Mouse (Mus musculus): ENCODE data around the gene Emg1. TPM values are rescaled to one million over a fixed set of nuclear protein-coding genes. Genes with fewer than 3 reads are reported as not detected.

Emg1 gene
- polyA plus RNA-seq, 1 experiment from 2014 or later: 105 TPM

DNA sequence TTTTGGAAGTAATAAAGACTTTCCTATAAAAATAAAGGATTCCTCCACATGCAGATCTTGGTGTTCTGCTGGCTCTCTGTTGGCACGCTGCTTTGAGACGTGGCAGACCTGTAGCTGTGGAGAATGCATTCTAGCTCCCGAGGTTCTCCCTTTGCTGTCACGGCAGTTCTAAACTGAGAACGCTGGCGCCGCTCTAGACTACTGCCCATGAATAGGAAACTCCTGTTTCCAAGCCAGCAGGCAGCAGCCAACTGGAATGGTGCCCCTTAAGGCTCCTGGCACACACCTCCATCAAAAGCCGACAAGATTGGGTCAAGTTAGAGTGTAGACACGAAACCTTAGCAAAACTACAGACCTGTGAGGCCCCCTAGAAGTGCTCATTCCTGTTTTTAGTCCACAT is 38.4 kb downstream of the Emg1 start:
- Histone ChIP-seq H3K9ac (no peak overlapping the region), H3K27me3 (replicated peaks) (no peaks in the 10 kb centered on the region), H3K4me1 (replicated peaks) (peaks cover 8% of the 10 kb centered on the region), H3K4me2 (no peak overlapping the region), H3K36me3 (peaks cover 15% of the 10 kb centered on the region), H3K9me3 (replicated peaks) (peaks cover 4% of the 10 kb centered on the region; the same call in 1 of the 2 replicates), H3K27ac (ENCODE audit: poor library complexity, severe bottlenecking) (no peak overlapping the region), H3K4me3 (no peak overlapping the region)
- 93% methylated on average over 9 of the region's 9 CpGs for WGBS
- ATAC-seq (ENCODE audit: insufficient number of reproducible peaks, low FRiP score): no peak

DNA sequence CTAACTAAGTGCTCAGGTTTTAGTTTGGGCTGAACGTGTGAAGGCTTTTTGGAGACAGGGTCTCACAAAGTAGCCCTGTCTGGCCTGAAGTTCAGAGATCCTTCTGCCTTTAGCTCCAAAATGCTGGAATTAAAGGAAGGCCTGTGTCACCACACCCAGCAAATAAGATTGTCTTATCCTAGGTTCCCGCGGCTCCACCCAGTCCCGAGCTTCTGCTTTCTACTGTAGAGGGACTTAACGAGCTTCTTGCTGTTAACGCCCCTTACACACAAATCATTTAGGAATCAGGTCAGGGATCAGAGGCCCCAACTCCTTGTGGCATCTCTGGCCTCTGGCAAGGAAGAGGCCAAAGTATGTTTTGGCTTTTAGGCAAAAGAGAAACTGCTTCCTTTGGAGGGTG is 39.9 kb downstream of the Emg1 start:
- Histone ChIP-seq H3K4me3 (no peak overlapping the region), H3K4me2 (no peak overlapping the region), H3K27me3 (replicated peaks) (no peaks in the 10 kb centered on the region), H3K9ac (no peak overlapping the region), H3K9me3 (replicated peaks) (peaks cover 4% of the 10 kb centered on the region; the same call in 1 of the 2 replicates), H3K36me3 (peaks cover 15% of the 10 kb centered on the region), H3K4me1 (replicated peaks) (peaks cover 8% of the 10 kb centered on the region), H3K27ac (ENCODE audit: poor library complexity, severe bottlenecking) (no peak overlapping the region)
- ATAC-seq (ENCODE audit: insufficient number of reproducible peaks, low FRiP score): no peak
- WGBS: 49% methylated on average over 6 of the region's 6 CpGs

DNA sequence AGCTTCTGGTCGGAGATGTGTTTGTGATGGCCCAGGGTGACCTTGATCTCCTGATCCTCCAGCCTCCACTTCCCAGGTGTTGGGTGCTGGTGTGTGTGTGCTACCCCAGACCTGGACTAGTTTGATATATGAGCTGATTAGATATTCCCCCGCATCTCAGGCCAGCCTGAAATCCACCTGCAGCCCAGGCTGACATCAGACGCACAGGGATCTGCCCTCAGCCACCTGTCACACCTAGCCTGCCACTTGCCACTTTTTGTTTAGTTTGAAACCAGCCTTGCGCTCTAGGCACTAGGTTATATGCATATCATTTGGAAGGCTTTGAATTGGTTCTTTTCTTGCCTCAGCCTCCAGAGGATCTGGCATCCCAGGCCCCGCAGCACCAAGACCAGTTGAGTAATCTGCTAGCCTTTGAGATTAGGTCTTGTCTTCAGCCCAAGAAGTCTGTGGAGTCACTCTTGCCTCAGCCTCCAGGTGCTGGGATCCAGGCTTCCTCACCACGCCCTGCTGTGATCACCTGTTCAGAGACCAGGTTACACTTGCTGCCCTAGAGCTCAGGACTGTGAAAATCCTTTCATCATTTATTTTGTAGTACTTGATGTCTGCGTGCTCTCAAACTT is 41.6 kb downstream of the Emg1 start:
- no peak for ATAC-seq (ENCODE audit: insufficient number of reproducible peaks, low FRiP score)
- no peaks in the 10 kb centered on the region for H3K27me3 ChIP-seq (replicated peaks)
- H3K9ac ChIP-seq: no peak overlapping the region
- 84% methylated on average over 7 of the region's 7 CpGs for WGBS
- H3K9me3 ChIP-seq (replicated peaks): peaks cover 4% of the 10 kb centered on the region; the same call in 1 of the 2 replicates
- H3K4me1 ChIP-seq (replicated peaks): peaks cover 8% of the 10 kb centered on the region
- H3K27ac ChIP-seq (ENCODE audit: poor library complexity, severe bottlenecking): no peak overlapping the region
- no peak overlapping the region for H3K4me2 ChIP-seq
- no peak overlapping the region for H3K4me3 ChIP-seq
- peaks cover 12% of the 10 kb centered on the region for H3K36me3 ChIP-seq

DNA sequence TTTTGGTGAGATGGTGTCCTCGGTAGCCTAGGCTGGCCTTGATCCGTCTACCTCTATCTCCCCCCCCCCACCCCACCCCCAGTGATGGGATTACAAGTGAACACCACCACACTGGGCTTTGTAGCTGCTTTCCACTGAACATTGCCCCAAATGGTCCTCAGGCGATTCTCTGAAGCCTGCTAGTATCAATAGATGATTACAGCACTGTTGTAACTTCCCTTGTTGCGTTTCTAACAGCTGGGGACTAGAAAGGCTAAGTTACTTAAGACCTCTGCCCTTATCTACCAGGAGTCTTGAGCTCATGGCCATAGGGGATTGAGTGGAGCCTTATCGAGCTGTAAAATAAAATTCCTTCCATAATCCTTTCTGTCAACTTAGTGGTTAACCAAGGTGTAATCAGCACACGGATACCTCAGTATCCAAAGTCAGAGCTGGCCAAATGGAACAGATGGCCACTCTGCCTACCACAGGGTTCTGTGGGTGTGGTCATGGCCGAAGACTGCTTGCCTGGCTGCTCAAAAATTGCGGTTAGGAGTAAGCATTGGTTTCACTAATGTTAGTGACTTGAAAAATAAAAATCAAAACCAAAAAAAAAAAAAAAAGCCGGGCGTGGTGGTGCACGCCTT is 42.6 kb downstream of the Emg1 start:
- no peak for ATAC-seq (ENCODE audit: insufficient number of reproducible peaks, low FRiP score)
- Histone ChIP-seq H3K4me1 (replicated peaks) (peaks cover 8% of the 10 kb centered on the region), H3K36me3 (peaks cover 5% of the 10 kb centered on the region), H3K9me3 (replicated peaks) (0 out of 2 replicates have a peak, but pooled peaks cover 4% of the 10 kb centered on the region), H3K27me3 (replicated peaks) (no peaks in the 10 kb centered on the region), H3K4me3 (no peak overlapping the region), H3K4me2 (no peak overlapping the region), H3K27ac (ENCODE audit: poor library complexity, severe bottlenecking) (no peak overlapping the region), H3K9ac (no peak overlapping the region)
- WGBS: 77% methylated on average over 11 of the region's 11 CpGs

DNA sequence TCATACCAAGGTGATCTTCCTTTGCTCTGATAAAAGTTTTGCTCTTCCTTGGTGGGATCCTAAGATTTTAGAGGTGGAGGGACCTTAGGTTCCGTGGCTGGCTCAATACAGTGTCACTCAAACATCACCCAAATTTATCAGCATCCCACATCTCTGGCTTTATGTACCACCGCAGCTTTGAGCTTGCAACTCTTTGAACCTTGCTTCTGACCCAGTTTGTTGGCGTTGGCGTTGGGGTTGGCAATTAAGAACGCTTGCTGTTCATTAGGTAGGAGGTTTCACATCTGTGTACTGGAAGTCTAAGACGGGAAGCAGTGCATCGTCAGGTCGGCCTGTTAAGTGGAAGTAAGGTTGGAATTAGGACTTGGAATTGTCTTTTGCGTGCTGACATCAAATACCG is 47.0 kb downstream of the Emg1 start:
- Histone ChIP-seq H3K4me2 (no peak overlapping the region), H3K9me3 (replicated peaks) (no peaks in the 10 kb centered on the region), H3K27me3 (replicated peaks) (no peaks in the 10 kb centered on the region), H3K36me3 (no peaks in the 10 kb centered on the region), H3K4me1 (replicated peaks) (peaks cover 8% of the 10 kb centered on the region; the same call in 1 of the 2 replicates), H3K27ac (ENCODE audit: poor library complexity, severe bottlenecking) (no peak overlapping the region), H3K4me3 (no peak overlapping the region), H3K9ac (no peak overlapping the region)
- no peak for ATAC-seq (ENCODE audit: insufficient number of reproducible peaks, low FRiP score)
- WGBS: 91% methylated on average over 10 of the region's 10 CpGs

DNA sequence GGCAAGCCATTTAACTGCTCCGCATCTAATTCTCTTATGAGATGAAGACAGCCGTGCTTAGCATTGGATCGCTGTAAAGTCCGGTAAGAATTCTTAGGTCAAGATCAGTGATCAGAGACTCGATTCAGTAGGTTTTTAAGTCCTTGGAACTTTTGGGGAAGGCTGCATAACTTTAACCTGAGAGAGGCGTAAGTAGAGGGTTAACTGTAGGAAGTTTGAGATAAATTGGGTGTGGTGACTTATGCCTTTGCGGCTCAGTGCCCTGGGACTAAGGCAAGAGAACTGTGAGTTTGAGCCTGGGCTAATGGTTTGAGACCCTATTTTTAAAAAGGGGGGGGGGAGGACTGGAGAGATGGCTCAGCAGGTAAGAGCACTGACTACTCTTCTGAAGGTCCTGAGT is 47.7 kb downstream of the Emg1 start:
- no peak overlapping the region for H3K9ac ChIP-seq
- peaks cover 8% of the 10 kb centered on the region; the same call in 1 of the 2 replicates for H3K4me1 ChIP-seq (replicated peaks)
- no peak overlapping the region for H3K27ac ChIP-seq (ENCODE audit: poor library complexity, severe bottlenecking)
- no peaks in the 10 kb centered on the region for H3K27me3 ChIP-seq (replicated peaks)
- H3K4me2 ChIP-seq: peak overlapping the region; percentile 25; the same call in 1 of the 2 replicates
- H3K9me3 ChIP-seq (replicated peaks): no peaks in the 10 kb centered on the region
- no peaks in the 10 kb centered on the region for H3K36me3 ChIP-seq
- no peak overlapping the region for H3K4me3 ChIP-seq
- 79% methylated on average over 7 of the region's 7 CpGs for WGBS
- no peak for ATAC-seq (ENCODE audit: insufficient number of reproducible peaks, low FRiP score)

DNA sequence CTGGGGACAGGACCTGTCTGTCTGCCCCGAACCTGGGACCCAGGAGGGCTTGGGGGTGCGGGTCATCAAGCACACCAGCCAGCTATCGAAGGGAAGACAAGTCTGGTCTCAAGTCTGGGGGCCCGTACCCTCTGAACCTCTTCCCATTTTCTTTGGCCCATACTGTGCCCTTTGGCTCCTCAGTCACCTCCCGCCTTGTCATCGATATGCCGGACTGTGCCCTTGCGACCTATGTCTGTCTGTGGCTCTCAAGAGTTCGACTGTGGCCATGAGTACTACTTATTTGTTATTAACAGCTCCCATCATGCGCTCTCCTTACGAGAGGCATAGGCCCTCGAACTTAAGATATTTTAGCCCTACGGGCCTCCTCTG is 48.6 kb downstream of the Emg1 start:
- Histone ChIP-seq H3K4me1 (replicated peaks) (peaks cover 8% of the 10 kb centered on the region; the same call in 1 of the 2 replicates), H3K27me3 (replicated peaks) (no peaks in the 10 kb centered on the region), H3K9ac (peak overlapping the region; percentile 70), H3K9me3 (replicated peaks) (no peaks in the 10 kb centered on the region), H3K27ac (ENCODE audit: poor library complexity, severe bottlenecking) (0 out of 2 replicates have a peak overlapping the region, but pooled peaks have one; percentile 80), H3K4me3 (peak overlapping the region; percentile 82), H3K4me2 (peak overlapping the region; percentile 81), H3K36me3 (no peaks in the 10 kb centered on the region)
- 13% methylated on average over 13 of the region's 13 CpGs for WGBS
- no peak for ATAC-seq (ENCODE audit: insufficient number of reproducible peaks, low FRiP score)

DNA sequence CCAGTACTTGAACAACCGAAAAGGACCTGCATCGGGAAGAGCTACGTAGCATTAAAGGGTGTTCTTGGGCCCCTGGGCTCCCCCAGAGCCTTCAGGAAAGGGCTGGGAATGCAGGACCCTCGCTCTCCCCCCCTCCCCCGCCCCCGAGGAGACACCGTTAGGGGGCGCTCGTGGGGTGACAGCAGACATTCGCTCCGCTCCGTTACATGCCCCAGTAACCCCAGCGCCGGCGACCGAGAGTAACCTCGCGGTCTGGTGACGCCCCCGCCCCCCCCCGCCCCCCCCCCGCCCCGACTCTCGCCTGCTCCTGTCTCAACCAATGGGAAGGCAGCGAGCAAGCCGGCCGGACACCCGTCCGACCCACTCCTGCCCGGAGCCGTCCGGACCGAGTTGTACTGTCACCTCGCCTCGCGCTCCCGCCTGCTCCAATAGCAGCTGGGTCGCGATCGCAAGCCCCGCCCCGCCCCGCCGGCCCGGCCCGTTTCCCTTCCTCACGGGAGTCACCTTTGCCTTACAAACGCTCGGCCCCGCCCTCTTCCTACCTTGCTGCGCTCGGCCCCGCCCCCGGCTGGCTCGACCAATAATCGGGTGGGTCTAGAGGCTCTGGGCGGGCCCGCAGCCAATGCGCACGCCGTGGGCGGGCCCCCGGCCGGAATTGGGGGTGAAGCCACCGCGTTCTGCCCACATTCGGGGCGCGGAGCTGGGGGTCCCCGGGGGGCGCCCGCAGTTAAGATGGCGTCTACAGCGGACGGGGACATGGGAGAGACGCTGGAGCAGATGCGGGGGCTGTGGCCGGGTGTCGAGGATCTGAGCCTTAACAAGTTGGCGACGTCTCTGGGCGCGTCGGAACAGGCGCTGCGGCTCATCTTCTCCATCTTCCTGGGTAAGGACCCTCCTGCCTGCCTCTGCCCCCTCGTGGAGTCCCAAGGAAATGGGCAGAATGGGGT is 49.2 kb downstream of the Emg1 start, which contains the start of gene Lpcat3:
TSS of gene Lpcat3 (plus strand) at position 551 of the 947 bp plus-strand sequence.
- no peaks in the 10 kb centered on the region for H3K36me3 ChIP-seq

DNA sequence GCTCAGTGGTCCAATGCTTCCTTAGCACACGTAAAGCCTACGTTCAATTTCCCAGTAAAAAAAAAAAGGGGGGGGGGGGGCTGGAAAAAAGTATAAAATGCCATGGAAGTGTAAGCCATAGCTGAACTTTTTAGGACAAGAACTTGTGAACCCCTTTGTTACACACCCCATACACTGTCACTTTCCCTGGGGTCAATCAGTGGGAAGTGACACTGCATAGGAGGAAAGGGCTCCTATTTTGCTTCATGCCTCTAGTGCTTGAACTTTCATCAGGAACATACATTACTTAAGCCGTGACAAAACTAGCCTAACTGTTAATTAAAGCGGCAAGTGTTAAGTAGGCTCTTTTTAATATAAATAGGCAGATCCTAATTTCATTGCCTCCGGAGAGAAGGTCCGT is 50.0 kb downstream of the Emg1 start:
- H3K9ac ChIP-seq: peak overlapping the region; percentile 70; the same call in 1 of the 2 replicates
- peaks cover 8% of the 10 kb centered on the region; the same call in 1 of the 2 replicates for H3K4me1 ChIP-seq (replicated peaks)
- peak overlapping the region; percentile 81 for H3K4me2 ChIP-seq
- H3K27ac ChIP-seq (ENCODE audit: poor library complexity, severe bottlenecking): peak overlapping the region; percentile 80
- H3K36me3 ChIP-seq: no peaks in the 10 kb centered on the region
- H3K27me3 ChIP-seq (replicated peaks): no peaks in the 10 kb centered on the region
- H3K4me3 ChIP-seq: peak overlapping the region; percentile 82
- 34% methylated on average over 6 of the region's 6 CpGs for WGBS
- ATAC-seq (ENCODE audit: insufficient number of reproducible peaks, low FRiP score): no peak
- H3K9me3 ChIP-seq (replicated peaks): no peaks in the 10 kb centered on the region

More for the DNA sequence above, 49.2 kb downstream of the Emg1 start, which contains the start of gene Lpcat3:
- Histone ChIP-seq H3K27ac (ENCODE audit: poor library complexity, severe bottlenecking) (peak within 1 kb of the TSS; percentile 80), H3K9ac (peak within 1 kb of the TSS; percentile 70), H3K9me3 (replicated peaks) (no peaks in the 10 kb centered on the region), H3K4me2 (peak within 1 kb of the TSS; percentile 81), H3K4me1 (replicated peaks) (peaks cover 8% of the 10 kb centered on the region; the same call in 1 of the 2 replicates), H3K4me3 (peak within 1 kb of the TSS; percentile 82), H3K27me3 (replicated peaks) (no peaks in the 10 kb centered on the region)
- peak; percentile 99 for ATAC-seq (ENCODE audit: insufficient number of reproducible peaks, low FRiP score)
- 1% methylated on average over 64 of the region's 87 CpGs for WGBS

DNA sequence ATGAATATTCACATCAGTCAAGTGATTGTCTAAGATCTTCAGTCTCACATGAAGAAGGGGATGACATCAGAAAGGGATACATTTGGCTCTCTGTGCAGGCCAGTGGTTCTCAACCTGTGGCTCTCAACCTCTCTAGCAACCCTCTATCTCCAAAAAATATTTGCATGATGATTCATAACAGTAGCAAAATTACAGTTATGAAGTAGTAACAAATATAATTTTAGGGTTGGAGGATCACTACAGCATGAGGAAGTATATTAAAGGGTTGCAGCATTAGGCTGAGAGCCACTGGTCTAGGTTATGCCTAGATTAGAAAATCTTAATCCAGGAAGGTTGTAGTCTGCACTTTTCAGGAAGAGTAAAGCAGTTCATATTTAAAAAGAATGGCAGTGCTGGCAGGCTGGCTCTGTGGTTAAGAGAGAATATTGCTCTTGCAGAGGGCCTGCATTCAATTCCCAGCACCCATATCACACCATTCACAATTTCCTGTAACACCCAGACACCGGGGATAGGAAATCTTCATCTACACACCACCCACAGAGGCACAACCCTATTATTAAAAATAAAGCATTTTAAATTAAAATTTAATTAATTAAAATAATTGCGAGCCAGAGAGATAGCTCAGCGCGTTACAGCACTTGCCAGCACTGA is 50.7 kb downstream of the Emg1 start:
- H3K27ac ChIP-seq (ENCODE audit: poor library complexity, severe bottlenecking): no peak overlapping the region
- H3K4me3 ChIP-seq: no peak overlapping the region
- 90% methylated on average over 4 of the region's 4 CpGs for WGBS
- no peak for ATAC-seq (ENCODE audit: insufficient number of reproducible peaks, low FRiP score)
- H3K27me3 ChIP-seq (replicated peaks): no peaks in the 10 kb centered on the region
- no peak overlapping the region for H3K9ac ChIP-seq
- no peaks in the 10 kb centered on the region for H3K36me3 ChIP-seq
- no peak overlapping the region for H3K4me2 ChIP-seq
- H3K4me1 ChIP-seq (replicated peaks): peaks cover 8% of the 10 kb centered on the region; the same call in 1 of the 2 replicates
- no peaks in the 10 kb centered on the region for H3K9me3 ChIP-seq (replicated peaks)

All from heart, embryonic 12.5 days (tissue).